Mouse (Mus musculus): ENCODE data around the gene Fibp. TPM values are rescaled to one million over a fixed set of nuclear protein-coding genes. Genes with fewer than 3 reads are reported as not detected.

Gene Fibp
- polyA plus RNA-seq, 1 experiment from 2014 or later = 149 TPM

GRCm38 (mm10) chr19:5472857-5473256 lies 12.4 kb downstream of the Fibp start:
- no peak overlapping the region for H3K4me2 ChIP-seq (replicated peaks)
- H3K9ac ChIP-seq (replicated peaks) = no peak overlapping the region
- H3K36me3 ChIP-seq = peaks cover 3% of the 10 kb centered on the region; the same call in 1 of the 2 replicates
- WGBS = 82% methylated on average over 3 of the region's 3 CpGs
- no peak overlapping the region for H3K27ac ChIP-seq (replicated peaks)
- H3K9me3 ChIP-seq = no peaks in the 10 kb centered on the region
- no peak overlapping the region for H3K4me3 ChIP-seq
- no peak for ATAC-seq (ENCODE audit: low FRiP score, low read depth)
- no peaks in the 10 kb centered on the region for H3K27me3 ChIP-seq
- peaks cover 25% of the 10 kb centered on the region for H3K4me1 ChIP-seq

- H3K27me3 ChIP-seq = no peaks in the 10 kb centered on the region
- no peaks in the 10 kb centered on the region for H3K9me3 ChIP-seq
- H3K4me3 ChIP-seq = peak within 1 kb of the TSS; percentile 63
- H3K9ac ChIP-seq (replicated peaks) = peak within 1 kb of the TSS; percentile 92
- under 1% methylated on average over 22 of the region's 22 CpGs for WGBS
- ATAC-seq (ENCODE audit: low FRiP score, low read depth) = peak; percentile 59
- H3K4me2 ChIP-seq (replicated peaks) = peak within 1 kb of the TSS; percentile 97
- H3K36me3 ChIP-seq = peaks cover 6% of the 10 kb centered on the region; the same call in 1 of the 2 replicates
- peaks cover 25% of the 10 kb centered on the region for H3K4me1 ChIP-seq
- H3K27ac ChIP-seq (replicated peaks) = peak within 1 kb of the TSS; percentile 71
These were observed 13.3 kb downstream of the Fibp start, which contains the start of gene Efemp2 for GRCm38 (mm10) chr19:5473720-5474119. Gene Efemp2 (plus strand): TSS chr19:5473954.

GRCm38 (mm10) chr19:5474281-5475068 lies 14.1 kb downstream of the Fibp start:
- WGBS = under 1% methylated on average over 61 of the region's 68 CpGs
- Histone ChIP-seq H3K9ac (replicated peaks) (peak overlapping the region; percentile 92), H3K9me3 (no peaks in the 10 kb centered on the region), H3K27me3 (no peaks in the 10 kb centered on the region), H3K27ac (replicated peaks) (peak overlapping the region; percentile 71), H3K36me3 (peaks cover 7% of the 10 kb centered on the region; the same call in 1 of the 2 replicates), H3K4me1 (peaks cover 25% of the 10 kb centered on the region), H3K4me2 (replicated peaks) (peak overlapping the region; percentile 97), H3K4me3 (peak overlapping the region; percentile 63)
- peak; percentile 71 for ATAC-seq (ENCODE audit: low FRiP score, low read depth)

GRCm38 (mm10) chr19:5475069-5475714 lies 14.8 kb downstream of the Fibp start:
- Histone ChIP-seq H3K27me3 (no peaks in the 10 kb centered on the region), H3K4me3 (peak overlapping the region; percentile 63), H3K36me3 (peaks cover 12% of the 10 kb centered on the region), H3K9me3 (no peaks in the 10 kb centered on the region), H3K9ac (replicated peaks) (peak overlapping the region; percentile 92), H3K4me1 (peaks cover 25% of the 10 kb centered on the region), H3K4me2 (replicated peaks) (peak overlapping the region; percentile 97), H3K27ac (replicated peaks) (peak overlapping the region; percentile 71)
- 22% methylated on average over 13 of the region's 13 CpGs for WGBS
- ATAC-seq (ENCODE audit: low FRiP score, low read depth) = no peak

GRCm38 (mm10) chr19:5477004-5477667 lies 16.7 kb downstream of the Fibp start:
- 87% methylated on average over 10 of the region's 10 CpGs for WGBS
- Histone ChIP-seq H3K9ac (replicated peaks) (no peak overlapping the region), H3K27ac (replicated peaks) (no peak overlapping the region), H3K36me3 (peaks cover 26% of the 10 kb centered on the region), H3K4me1 (peaks cover 25% of the 10 kb centered on the region), H3K4me3 (no peak overlapping the region), H3K4me2 (replicated peaks) (no peak overlapping the region), H3K27me3 (no peaks in the 10 kb centered on the region), H3K9me3 (no peaks in the 10 kb centered on the region)
- no peak for ATAC-seq (ENCODE audit: low FRiP score, low read depth)

- WGBS = 92% methylated on average over 18 of the region's 18 CpGs
- Histone ChIP-seq H3K4me2 (replicated peaks) (no peak overlapping the region), H3K4me3 (no peak overlapping the region), H3K9me3 (no peaks in the 10 kb centered on the region), H3K4me1 (peaks cover 25% of the 10 kb centered on the region), H3K27me3 (no peaks in the 10 kb centered on the region), H3K27ac (replicated peaks) (no peak overlapping the region), H3K9ac (replicated peaks) (no peak overlapping the region), H3K36me3 (peaks cover 32% of the 10 kb centered on the region)
- ATAC-seq (ENCODE audit: low FRiP score, low read depth) = no peak
These were observed 17.4 kb downstream of the Fibp start for GRCm38 (mm10) chr19:5477668-5478300.

- H3K9ac ChIP-seq (replicated peaks) = no peak overlapping the region
- WGBS = 93% methylated on average over 10 of the region's 10 CpGs
- H3K4me1 ChIP-seq = peaks cover 10% of the 10 kb centered on the region
- H3K27ac ChIP-seq (replicated peaks) = no peak overlapping the region
- H3K4me2 ChIP-seq (replicated peaks) = no peak overlapping the region
- no peaks in the 10 kb centered on the region for H3K9me3 ChIP-seq
- ATAC-seq (ENCODE audit: low FRiP score, low read depth) = no peak
- no peaks in the 10 kb centered on the region for H3K27me3 ChIP-seq
- H3K4me3 ChIP-seq = no peak overlapping the region
- peaks cover 54% of the 10 kb centered on the region for H3K36me3 ChIP-seq
These were observed 19.6 kb downstream of the Fibp start for GRCm38 (mm10) chr19:5480016-5480415.

- no peak overlapping the region for H3K4me3 ChIP-seq
- H3K9me3 ChIP-seq = no peaks in the 10 kb centered on the region
- peaks cover 67% of the 10 kb centered on the region for H3K36me3 ChIP-seq
- WGBS = 90% methylated on average over 10 of the region's 10 CpGs
- no peak overlapping the region for H3K9ac ChIP-seq (replicated peaks)
- H3K4me2 ChIP-seq (replicated peaks) = no peak overlapping the region
- H3K4me1 ChIP-seq = no peaks in the 10 kb centered on the region
- no peak overlapping the region for H3K27ac ChIP-seq (replicated peaks)
- ATAC-seq (ENCODE audit: low FRiP score, low read depth) = no peak
- H3K27me3 ChIP-seq = no peaks in the 10 kb centered on the region
These were observed 21.0 kb downstream of the Fibp start for GRCm38 (mm10) chr19:5481398-5481797.

- WGBS = 93% methylated on average over 19 of the region's 19 CpGs
- H3K27me3 ChIP-seq = no peaks in the 10 kb centered on the region
- H3K36me3 ChIP-seq = peaks cover 63% of the 10 kb centered on the region
- no peak overlapping the region for H3K9ac ChIP-seq (replicated peaks)
- no peaks in the 10 kb centered on the region for H3K9me3 ChIP-seq
- no peak overlapping the region for H3K27ac ChIP-seq (replicated peaks)
- no peak overlapping the region for H3K4me2 ChIP-seq (replicated peaks)
- H3K4me3 ChIP-seq = no peak overlapping the region
- ATAC-seq (ENCODE audit: low FRiP score, low read depth) = no peak
- peaks cover 12% of the 10 kb centered on the region for H3K4me1 ChIP-seq
These were observed 23.3 kb downstream of the Fibp start for GRCm38 (mm10) chr19:5483386-5484359.

GRCm38 (mm10) chr19:5484496-5484895 lies 24.1 kb downstream of the Fibp start:
- no peak overlapping the region for H3K4me3 ChIP-seq
- H3K36me3 ChIP-seq = peaks cover 62% of the 10 kb centered on the region
- WGBS = 89% methylated on average over 5 of the region's 5 CpGs
- no peak for ATAC-seq (ENCODE audit: low FRiP score, low read depth)
- no peak overlapping the region for H3K27ac ChIP-seq (replicated peaks)
- no peak overlapping the region for H3K4me2 ChIP-seq (replicated peaks)
- no peaks in the 10 kb centered on the region for H3K27me3 ChIP-seq
- H3K9me3 ChIP-seq = no peaks in the 10 kb centered on the region
- H3K4me1 ChIP-seq = peaks cover 13% of the 10 kb centered on the region
- no peak overlapping the region for H3K9ac ChIP-seq (replicated peaks)

GRCm38 (mm10) chr19:5485371-5485770 lies 25.0 kb downstream of the Fibp start:
- WGBS = 94% methylated on average over 8 of the region's 8 CpGs
- Histone ChIP-seq H3K4me1 (peaks cover 13% of the 10 kb centered on the region), H3K9me3 (no peaks in the 10 kb centered on the region), H3K9ac (replicated peaks) (no peak overlapping the region), H3K4me2 (replicated peaks) (no peak overlapping the region), H3K36me3 (peaks cover 55% of the 10 kb centered on the region), H3K4me3 (no peak overlapping the region), H3K27ac (replicated peaks) (no peak overlapping the region), H3K27me3 (no peaks in the 10 kb centered on the region)
- ATAC-seq (ENCODE audit: low FRiP score, low read depth) = no peak

Data from midbrain, embryonic 12.5 days (tissue).